Mouse (Mus musculus): Measurements from ENCODE around the gene Lrrc57. TPM values are rescaled to one million over a fixed set of nuclear protein-coding genes. Genes with fewer than 3 reads are reported as not detected.

Lrrc57 gene
- polyA plus RNA-seq (2012; ENCODE audit: insufficient read depth, insufficient read length, low replicate concordance, missing spikeins): not detected in 2 replicates

- Histone ChIP-seq H3K4me3 (ENCODE audit: insufficient read depth, low read depth, low read length) (peak within 1 kb of the TSS; percentile 77), H3K4me1 (ENCODE audit: control insufficient read depth, insufficient read depth, low read length) (no peaks in the 10 kb centered on the region), H3K27ac (ENCODE audit: insufficient read depth, low read depth, low read length) (peak within 1 kb of the TSS; percentile 47)
- TF ChIP-seq POLR2A (IDR thresholded peaks at IDR 0.05; ENCODE audit: insufficient read depth, low read depth, low read length) (peak; percentile 91), CTCF (IDR thresholded peaks at IDR 0.05; ENCODE audit: insufficient read depth, low read depth, low read length) (no peak)
- under 1% methylated on average over 52 of the region's 52 CpGs for WGBS
Measured at GRCm38 (mm10) chr2:120608830-120609723, at the start of gene Lrrc57, which contains the start of gene Haus2. Gene Lrrc57 (minus strand): TSS chr2:120609520. Gene Haus2 (plus strand): TSS chr2:120609383.

DNA sequence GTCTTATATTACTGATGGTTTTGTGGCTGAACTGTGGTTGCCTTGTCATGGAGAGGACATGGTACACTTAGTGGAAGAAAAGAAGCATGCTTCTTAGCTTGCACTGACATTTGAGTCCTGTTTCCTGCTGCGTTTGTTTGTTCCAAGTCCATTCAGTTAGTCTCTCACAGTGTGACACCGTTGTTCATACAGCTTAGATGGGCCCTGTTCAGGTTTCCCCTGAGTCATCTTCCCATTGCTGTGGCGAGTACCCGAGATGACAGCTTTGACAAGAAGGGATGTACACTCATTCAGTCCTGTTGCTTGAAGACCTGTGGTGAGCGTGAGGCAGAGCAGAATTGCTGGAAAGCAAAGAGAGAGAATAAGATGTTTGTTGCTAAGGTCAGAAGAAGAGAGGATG lies 49.2 kb upstream of the Lrrc57 start:
- 67% methylated on average over 5 of the region's 5 CpGs for WGBS
- TF ChIP-seq CTCF (IDR thresholded peaks at IDR 0.05; ENCODE audit: insufficient read depth, low read depth, low read length) (no peak), POLR2A (IDR thresholded peaks at IDR 0.05; ENCODE audit: insufficient read depth, low read depth, low read length) (no peak)
- no peak overlapping the region for H3K27ac ChIP-seq (ENCODE audit: insufficient read depth, low read depth, low read length)
- H3K4me1 ChIP-seq (ENCODE audit: control insufficient read depth, insufficient read depth, low read length): peaks cover 3% of the 10 kb centered on the region
- H3K4me3 ChIP-seq (ENCODE audit: insufficient read depth, low read depth, low read length): no peak overlapping the region

DNA sequence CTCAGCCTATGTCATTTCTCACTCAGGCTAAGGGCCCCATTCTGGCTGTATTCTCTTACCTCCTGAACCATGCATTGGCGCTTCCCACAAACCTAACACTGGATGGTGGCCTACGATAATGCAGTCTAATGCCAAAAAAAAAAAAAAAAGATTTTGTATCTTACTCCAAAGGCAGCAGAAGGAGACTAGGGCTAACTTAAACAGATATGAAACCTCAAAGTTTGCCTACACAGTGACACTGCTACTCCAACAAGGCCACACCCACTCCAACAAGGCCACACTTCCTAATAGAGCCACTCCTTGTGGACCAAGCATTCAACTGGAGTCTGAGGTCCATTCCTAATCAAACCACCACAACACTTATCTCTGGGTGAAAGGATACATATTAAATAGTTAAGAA lies 47.4 kb upstream of the Lrrc57 start:
- no peak overlapping the region for H3K27ac ChIP-seq (ENCODE audit: insufficient read depth, low read depth, low read length)

GRCm38 (mm10) chr2:120655905-120656304 lies 46.6 kb upstream of the Lrrc57 start:
- no peaks in the 10 kb centered on the region for H3K4me1 ChIP-seq (ENCODE audit: control insufficient read depth, insufficient read depth, low read length)
- H3K4me3 ChIP-seq (ENCODE audit: insufficient read depth, low read depth, low read length): no peak overlapping the region
- TF ChIP-seq CTCF (IDR thresholded peaks at IDR 0.05; ENCODE audit: insufficient read depth, low read depth, low read length) (no peak), POLR2A (IDR thresholded peaks at IDR 0.05; ENCODE audit: insufficient read depth, low read depth, low read length) (no peak)
- WGBS: 94% methylated on average over 5 of the region's 5 CpGs
- H3K27ac ChIP-seq (ENCODE audit: insufficient read depth, low read depth, low read length): no peak overlapping the region

More for the DNA sequence above, 47.4 kb upstream of the Lrrc57 start:
- WGBS: 100% methylated on average over 2 of the region's 2 CpGs
- Histone ChIP-seq H3K4me1 (ENCODE audit: control insufficient read depth, insufficient read depth, low read length) (no peaks in the 10 kb centered on the region), H3K4me3 (ENCODE audit: insufficient read depth, low read depth, low read length) (no peak overlapping the region)
- TF ChIP-seq POLR2A (IDR thresholded peaks at IDR 0.05; ENCODE audit: insufficient read depth, low read depth, low read length): no peak
- no peak for TF ChIP-seq CTCF (IDR thresholded peaks at IDR 0.05; ENCODE audit: insufficient read depth, low read depth, low read length)

GRCm38 (mm10) chr2:120654693-120655092 lies 45.4 kb upstream of the Lrrc57 start:
- Histone ChIP-seq H3K4me3 (ENCODE audit: insufficient read depth, low read depth, low read length) (no peak overlapping the region), H3K27ac (ENCODE audit: insufficient read depth, low read depth, low read length) (no peak overlapping the region), H3K4me1 (ENCODE audit: control insufficient read depth, insufficient read depth, low read length) (no peaks in the 10 kb centered on the region)
- TF ChIP-seq CTCF (IDR thresholded peaks at IDR 0.05; ENCODE audit: insufficient read depth, low read depth, low read length): no peak
- TF ChIP-seq POLR2A (IDR thresholded peaks at IDR 0.05; ENCODE audit: insufficient read depth, low read depth, low read length): no peak
- WGBS: 94% methylated on average over 2 of the region's 2 CpGs

DNA sequence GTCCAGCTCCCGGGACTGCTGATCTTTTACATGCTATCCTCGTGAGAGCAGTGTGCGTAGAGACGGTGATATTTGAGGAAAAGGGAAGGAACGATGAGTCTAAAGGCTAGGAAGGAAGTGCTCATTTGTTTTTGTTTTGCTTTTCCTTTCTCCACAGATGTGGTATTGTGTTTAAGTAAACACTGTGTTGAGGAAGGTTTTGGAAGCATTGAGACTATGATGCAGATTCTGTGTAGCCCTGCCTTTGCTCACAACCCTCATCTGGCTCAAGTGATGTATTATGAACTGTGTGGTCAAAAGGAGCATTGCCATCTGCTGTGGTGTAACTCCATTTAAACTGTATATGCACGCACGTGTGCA lies 43.6 kb upstream of the Lrrc57 start:
- WGBS: 64% methylated on average over 7 of the region's 7 CpGs
- no peak overlapping the region for H3K4me3 ChIP-seq (ENCODE audit: insufficient read depth, low read depth, low read length)
- no peak for TF ChIP-seq POLR2A (IDR thresholded peaks at IDR 0.05; ENCODE audit: insufficient read depth, low read depth, low read length)
- no peak for TF ChIP-seq CTCF (IDR thresholded peaks at IDR 0.05; ENCODE audit: insufficient read depth, low read depth, low read length)
- no peaks in the 10 kb centered on the region for H3K4me1 ChIP-seq (ENCODE audit: control insufficient read depth, insufficient read depth, low read length)
- H3K27ac ChIP-seq (ENCODE audit: insufficient read depth, low read depth, low read length): no peak overlapping the region

DNA sequence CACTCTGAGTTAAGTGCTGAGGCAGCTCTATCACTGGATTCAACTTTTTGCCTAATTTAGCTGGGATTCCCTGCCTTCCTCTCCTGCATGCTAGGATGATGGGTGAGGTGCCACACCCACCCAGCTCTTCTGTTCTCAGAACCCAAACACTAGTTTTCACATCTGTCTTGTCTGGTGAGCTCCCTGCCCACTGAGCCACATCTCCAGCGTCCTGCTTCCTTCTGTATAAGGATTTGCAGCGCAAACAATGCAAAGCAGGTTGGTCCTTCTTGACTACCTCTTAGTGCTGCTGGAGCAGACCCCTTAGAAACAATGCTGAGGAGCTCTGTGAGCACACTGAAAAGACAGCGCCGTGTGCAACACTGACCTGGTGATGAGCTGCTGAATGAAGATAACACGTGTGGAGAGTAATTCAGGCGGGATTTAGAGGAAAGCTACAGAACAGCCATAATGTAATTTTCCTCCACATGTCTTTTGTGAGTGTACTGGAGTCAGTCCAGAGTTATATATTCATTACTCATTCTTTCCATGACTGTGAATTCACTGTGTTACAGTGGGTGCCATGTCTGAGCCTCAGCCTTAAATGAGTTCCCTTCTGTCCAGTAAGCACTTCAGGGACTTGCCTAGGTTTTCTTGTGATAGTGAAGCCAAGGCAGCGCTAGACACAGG lies 43.1 kb upstream of the Lrrc57 start:
- 63% methylated on average over 7 of the region's 7 CpGs for WGBS
- no peak overlapping the region for H3K4me3 ChIP-seq (ENCODE audit: insufficient read depth, low read depth, low read length)
- H3K27ac ChIP-seq (ENCODE audit: insufficient read depth, low read depth, low read length): no peak overlapping the region
- TF ChIP-seq CTCF (IDR thresholded peaks at IDR 0.05; ENCODE audit: insufficient read depth, low read depth, low read length) (no peak), POLR2A (IDR thresholded peaks at IDR 0.05; ENCODE audit: insufficient read depth, low read depth, low read length) (no peak)
- no peaks in the 10 kb centered on the region for H3K4me1 ChIP-seq (ENCODE audit: control insufficient read depth, insufficient read depth, low read length)

DNA sequence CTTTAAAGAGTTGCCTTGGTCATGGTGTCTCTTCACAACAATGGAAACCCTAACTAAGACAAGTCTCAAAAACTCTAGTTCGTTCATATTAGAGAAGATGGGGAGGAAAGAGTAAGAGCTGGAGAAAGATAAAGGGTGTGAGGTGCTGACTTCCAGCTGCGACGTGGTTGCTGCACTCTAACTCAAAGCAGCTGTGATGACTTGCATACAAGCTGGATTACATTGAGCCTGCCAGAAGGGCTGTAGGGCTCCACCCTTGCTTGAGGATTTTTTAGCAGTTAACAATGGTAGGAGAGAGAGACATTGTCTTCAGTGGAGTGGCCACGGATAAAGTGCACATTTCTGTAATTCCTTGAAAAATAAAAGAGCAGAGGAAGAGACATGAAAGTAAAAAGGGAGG lies 37.5 kb upstream of the Lrrc57 start:
- no peaks in the 10 kb centered on the region for H3K4me1 ChIP-seq (ENCODE audit: control insufficient read depth, insufficient read depth, low read length)
- no peak for TF ChIP-seq POLR2A (IDR thresholded peaks at IDR 0.05; ENCODE audit: insufficient read depth, low read depth, low read length)
- TF ChIP-seq CTCF (IDR thresholded peaks at IDR 0.05; ENCODE audit: insufficient read depth, low read depth, low read length): no peak
- 55% methylated on average over 4 of the region's 4 CpGs for WGBS
- no peak overlapping the region for H3K27ac ChIP-seq (ENCODE audit: insufficient read depth, low read depth, low read length)
- H3K4me3 ChIP-seq (ENCODE audit: insufficient read depth, low read depth, low read length): no peak overlapping the region

- WGBS: 30% methylated on average over 7 of the region's 7 CpGs
- Histone ChIP-seq H3K27ac (ENCODE audit: insufficient read depth, low read depth, low read length) (no peak overlapping the region), H3K4me1 (ENCODE audit: control insufficient read depth, insufficient read depth, low read length) (no peaks in the 10 kb centered on the region), H3K4me3 (ENCODE audit: insufficient read depth, low read depth, low read length) (no peak overlapping the region)
- TF ChIP-seq POLR2A (IDR thresholded peaks at IDR 0.05; ENCODE audit: insufficient read depth, low read depth, low read length): no peak
- TF ChIP-seq CTCF (IDR thresholded peaks at IDR 0.05; ENCODE audit: insufficient read depth, low read depth, low read length): no peak
Measured at GRCm38 (mm10) chr2:120643836-120644235, 34.5 kb upstream of the Lrrc57 start.
